Mouse (Mus musculus): Measurements from ENCODE around the gene Rab5c. TPM values are rescaled to one million over a fixed set of nuclear protein-coding genes. Genes with fewer than 3 reads are reported as not detected.

Gene Rab5c
- polyA plus RNA-seq, 2 experiments from 2014 or later, result 21.2 to 35.8 TPM

GRCm38 (mm10) chr11:100697921-100698320 lies 40.1 kb downstream of the Rab5c start:
- ATAC-seq, result no peak

GRCm38 (mm10) chr11:100694926-100695325 lies 43.1 kb downstream of the Rab5c start:
- no peak for ATAC-seq

- no peak for ATAC-seq
Observed at GRCm38 (mm10) chr11:100693154-100693553, 44.9 kb downstream of the Rab5c start.

- peak; percentile 39 for ATAC-seq
Observed at GRCm38 (mm10) chr11:100692164-100692616, 45.8 kb downstream of the Rab5c start, which contains the start of gene Zfp385c. TSS of gene Zfp385c (minus strand) at chr11:100692455.

- ATAC-seq, result no peak
Observed at GRCm38 (mm10) chr11:100690389-100690788, 47.6 kb downstream of the Rab5c start.

GRCm38 (mm10) chr11:100688443-100688842 lies 49.6 kb downstream of the Rab5c start:
- ATAC-seq, result no peak

- no peak for ATAC-seq
Observed at GRCm38 (mm10) chr11:100687265-100687664, 50.8 kb downstream of the Rab5c start.

- ATAC-seq, result no peak
Observed at GRCm38 (mm10) chr11:100685371-100685770, 52.6 kb downstream of the Rab5c start.

GRCm38 (mm10) chr11:100684084-100684483 lies 53.9 kb downstream of the Rab5c start:
- no peak for ATAC-seq

- ATAC-seq, result no peak
Observed at GRCm38 (mm10) chr11:100682526-100682925, 55.5 kb downstream of the Rab5c start.

GRCm38 (mm10) chr11:100681826-100682225 lies 56.2 kb downstream of the Rab5c start:
- ATAC-seq, result no peak

- no peak for ATAC-seq
Observed at GRCm38 (mm10) chr11:100677810-100678209, 60.2 kb downstream of the Rab5c start.

- ATAC-seq, result no peak
Observed at GRCm38 (mm10) chr11:100673169-100673568, 64.8 kb downstream of the Rab5c start.

- ATAC-seq, result no peak
Observed at GRCm38 (mm10) chr11:100671956-100672355, 66.1 kb downstream of the Rab5c start.

- ATAC-seq, result no peak
Observed at GRCm38 (mm10) chr11:100671049-100671448, 67.0 kb downstream of the Rab5c start.

Other genes with a start within 250 kb of the Rab5c start
- gene Acly, start 210.2 kb downstream of the Rab5c start, polyA plus RNA-seq (2017; shearing (Covaris generic)), result 100 to 1,000 TPM; 102 to 153 TPM
- under 1 TPM in 1 of 2 experiments, not detected in 1; 0.24 TPM for gene Ttc25, start 192.6 kb downstream of the Rab5c start, polyA plus RNA-seq (2017; shearing (Covaris generic))
- 100 to 1,000 TPM; 185 to 348 TPM for gene Cnp, start 163.3 kb downstream of the Rab5c start, polyA plus RNA-seq (2017; shearing (Covaris generic))
- 10 to 100 TPM; 27.1 to 30.3 TPM for gene Nkiras2, start 119.0 kb downstream of the Rab5c start, polyA plus RNA-seq (2017; shearing (Covaris generic))
- gene Dnajc7, start 118.0 kb downstream of the Rab5c start, polyA plus RNA-seq (2017; shearing (Covaris generic)), result 100 to 1,000 TPM; 426 to 510 TPM
- gene Zfp385c, start 45.8 kb downstream of the Rab5c start, polyA plus RNA-seq (2017; shearing (Covaris generic)), result under 1 TPM in 1 of 2 experiments, not detected in 1; 0.23 TPM
- 10 to 100 TPM; 31.6 to 60.3 TPM for gene Dhx58, start 33.9 kb downstream of the Rab5c start, polyA plus RNA-seq (2017; shearing (Covaris generic))
- gene Kat2a, start 25.8 kb downstream of the Rab5c start, polyA plus RNA-seq (2017; shearing (Covaris generic)), result 10 to 100 TPM; 11.1 to 13.2 TPM
- gene Hspb9, start 24.4 kb downstream of the Rab5c start, polyA plus RNA-seq (2017; shearing (Covaris generic)), result 1 to 10 TPM in 1 of 2 experiments, not detected in 1; 1.0 TPM
- not detected for gene Kcnh4, start 21.7 kb upstream of the Rab5c start, polyA plus RNA-seq (2017; shearing (Covaris generic))
- gene Hcrt, start 24.7 kb upstream of the Rab5c start, polyA plus RNA-seq (2017; shearing (Covaris generic)), result not detected
- 1 to 10 TPM; 2.7 to 3.1 TPM for gene Ghdc, start 32.7 kb upstream of the Rab5c start, polyA plus RNA-seq (2017; shearing (Covaris generic))
- 10 to 100 TPM; 39.3 to 53.2 TPM for gene Stat5b, start 112.5 kb upstream of the Rab5c start, polyA plus RNA-seq (2017; shearing (Covaris generic))
- gene Stat5a, start 121.1 kb upstream of the Rab5c start, polyA plus RNA-seq (2017; shearing (Covaris generic)), result 10 to 100 TPM; 37.9 to 52.4 TPM
- gene Stat3, start 201.3 kb upstream of the Rab5c start, polyA plus RNA-seq (2017; shearing (Covaris generic)), result 100 to 1,000 TPM; 105 to 122 TPM
- gene Cavin1, start 232.7 kb upstream of the Rab5c start, polyA plus RNA-seq (2017; shearing (Covaris generic)), result 1 to 10 TPM; 1.8 to 3.1 TPM